Mouse (Mus musculus) lung, postnatal 10 days (tissue): ENCODE data around the gene Tigar.

Experiments used
- DNase-seq: peaks from one replicate; pipeline ENCODE4 v3.0.0; 2021

The Tigar gene

DNA sequence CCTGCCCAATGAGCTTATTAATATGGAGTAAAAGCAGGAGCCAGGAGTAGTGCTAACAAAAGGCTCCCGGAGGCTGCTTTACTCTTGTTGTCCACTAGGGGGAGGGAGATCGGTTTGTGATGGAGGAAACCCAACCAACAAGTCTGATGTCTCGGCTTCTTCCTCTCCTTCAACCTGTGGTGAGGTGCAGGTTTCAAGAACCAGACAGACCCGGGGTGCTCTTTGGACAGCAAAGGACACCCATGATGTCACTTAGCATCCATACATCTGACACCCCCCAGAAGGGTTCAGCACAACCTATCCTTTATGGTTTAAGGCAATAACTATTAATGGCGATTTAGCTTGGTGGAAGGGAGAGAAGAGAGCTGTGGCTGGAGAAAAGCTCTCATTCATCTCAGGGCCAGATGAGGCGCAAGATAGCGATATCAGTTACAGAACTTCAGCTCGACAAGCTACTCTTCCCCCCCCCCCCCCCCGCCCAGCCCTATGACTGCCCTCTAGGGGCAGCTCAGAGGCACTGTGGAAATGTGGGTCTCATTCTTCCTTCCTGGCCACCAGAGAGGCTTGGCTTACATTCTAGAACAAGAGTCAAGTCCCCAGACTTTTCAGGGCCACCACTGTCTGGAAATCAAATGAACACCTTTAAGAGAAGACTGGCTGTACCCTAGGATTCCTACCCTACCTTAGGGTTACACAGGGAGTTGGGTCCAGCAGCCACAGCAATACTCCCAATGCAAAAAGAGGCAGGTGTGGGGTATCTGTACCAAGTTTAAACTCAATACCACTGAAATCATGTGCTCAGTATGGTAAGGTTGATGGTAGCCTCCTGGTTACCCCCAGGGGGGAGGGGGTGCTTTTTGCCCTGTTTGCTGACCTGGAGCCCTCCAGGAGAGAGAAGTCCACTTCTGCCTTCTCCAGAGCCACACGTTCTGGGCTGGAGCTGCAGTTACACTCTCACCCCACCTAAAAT lies 33.1 kb upstream of the Tigar start:
- peak; percentile 77 for DNase-seq

DNA sequence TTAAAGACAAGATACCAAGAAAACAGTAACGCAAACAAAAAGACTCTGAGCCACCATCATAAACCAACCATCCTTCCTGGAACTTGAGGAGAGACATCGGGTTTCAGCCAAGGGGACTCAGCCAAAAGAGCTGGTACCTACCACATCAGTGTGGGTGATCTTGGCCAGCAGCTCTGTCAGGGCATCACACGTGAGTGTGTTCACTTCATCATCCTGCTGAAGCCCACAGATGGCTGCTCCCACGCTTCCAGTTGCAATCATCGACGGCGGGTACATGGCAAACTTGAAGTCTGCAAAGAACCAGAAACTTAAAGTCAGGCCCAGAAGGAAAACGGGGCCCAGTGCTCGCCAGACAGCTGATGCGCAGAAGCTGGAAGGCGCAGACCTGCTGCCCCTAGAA lies 29.6 kb upstream of the Tigar start:
- DNase-seq, result no peak

DNA sequence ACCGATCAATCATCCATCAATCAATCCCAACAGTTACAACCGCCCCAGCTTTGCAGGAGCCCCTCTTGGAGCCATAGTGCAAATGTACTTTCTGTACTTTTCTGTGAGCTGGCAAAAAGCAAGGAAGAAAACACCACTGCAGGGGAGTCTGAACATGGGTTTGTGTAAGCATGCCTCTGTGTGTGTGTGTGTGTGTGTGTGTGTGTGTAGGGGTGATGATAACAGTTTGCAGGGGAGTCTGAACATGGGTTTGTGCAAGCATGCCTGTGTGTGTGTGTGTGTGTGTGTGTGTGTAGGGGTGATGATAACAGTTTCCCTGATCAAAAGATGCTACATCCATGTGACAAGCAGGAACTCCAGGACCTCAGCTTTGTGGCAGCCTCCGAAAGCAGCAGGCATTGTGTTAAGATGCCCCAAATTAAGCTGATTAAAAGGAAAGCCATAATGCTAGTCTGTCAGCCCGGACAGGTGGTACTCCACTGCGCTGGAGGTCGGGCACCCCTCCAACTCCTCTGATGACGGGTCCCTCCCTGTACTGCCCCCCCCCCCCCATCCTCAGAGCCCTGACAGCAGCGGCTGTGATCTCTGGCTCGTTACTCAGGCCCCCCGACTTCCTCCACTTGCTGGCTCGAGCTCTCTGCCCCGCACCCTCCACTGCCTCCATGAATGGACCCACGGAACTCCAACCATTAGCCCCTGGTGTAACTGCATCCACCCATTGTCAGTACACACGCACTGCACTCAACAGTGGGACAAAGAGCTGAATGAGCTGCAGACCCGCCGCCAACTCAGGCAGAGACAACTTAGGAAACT lies 24.3 kb upstream of the Tigar start:
- no peak for DNase-seq

DNA sequence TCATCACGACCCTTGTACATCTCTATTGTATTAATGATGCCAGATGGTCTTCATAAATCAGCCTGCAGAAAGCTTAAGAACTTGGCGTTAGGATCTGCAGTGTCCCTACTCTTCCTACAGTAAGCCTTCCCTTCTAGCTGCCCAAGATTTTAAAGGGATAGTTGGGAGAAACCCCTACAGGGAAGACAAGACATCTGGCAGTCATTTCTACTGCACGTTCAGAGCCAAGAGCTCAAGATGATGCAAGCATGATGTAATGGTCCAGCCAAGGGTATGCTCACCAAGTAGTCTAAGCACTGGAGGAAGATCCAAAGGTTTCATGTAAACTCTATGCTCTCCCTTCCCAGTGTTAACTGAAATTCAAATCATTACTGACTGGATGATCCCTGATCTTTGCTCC lies 23.4 kb upstream of the Tigar start:
- peak; percentile 28 for DNase-seq

DNA sequence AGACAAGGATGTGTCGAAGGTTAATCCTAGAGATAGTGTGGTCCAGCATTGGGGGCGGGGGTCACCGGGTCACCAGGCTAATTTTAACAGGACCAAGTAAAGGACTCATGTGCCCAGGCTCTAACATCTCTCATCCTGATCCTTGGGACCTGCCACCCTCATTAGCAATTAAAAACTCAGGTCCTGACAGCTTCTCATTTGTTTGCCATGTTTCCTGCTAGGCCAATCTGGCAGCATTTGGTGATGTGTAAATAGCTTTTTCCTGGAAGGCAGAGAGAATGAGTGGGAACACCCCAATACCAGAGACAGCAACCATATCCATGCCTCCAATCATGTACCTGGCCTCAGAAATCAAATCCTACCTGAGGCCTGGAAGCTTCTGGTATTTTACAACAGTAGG lies 22.6 kb upstream of the Tigar start:
- DNase-seq, result no peak

DNA sequence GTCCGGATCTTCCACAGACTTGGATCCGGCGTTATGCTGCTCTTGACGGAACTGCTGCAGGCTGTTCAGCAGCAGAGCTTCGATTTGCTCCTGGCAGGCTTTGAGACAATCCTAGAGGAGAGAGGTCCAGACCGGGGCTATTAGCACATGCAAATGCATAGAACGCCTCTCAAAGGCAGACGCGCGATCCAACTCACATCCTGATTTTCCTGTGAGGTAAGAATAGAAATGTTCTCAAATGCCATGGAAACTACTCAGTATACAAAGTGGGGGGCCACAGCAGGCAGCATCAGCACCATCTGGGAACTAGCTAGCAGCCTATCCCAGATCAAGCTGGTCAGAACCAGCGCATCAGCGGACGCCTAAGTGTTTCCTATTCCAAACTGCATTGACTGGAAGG lies 21.0 kb upstream of the Tigar start:
- no peak for DNase-seq

DNA sequence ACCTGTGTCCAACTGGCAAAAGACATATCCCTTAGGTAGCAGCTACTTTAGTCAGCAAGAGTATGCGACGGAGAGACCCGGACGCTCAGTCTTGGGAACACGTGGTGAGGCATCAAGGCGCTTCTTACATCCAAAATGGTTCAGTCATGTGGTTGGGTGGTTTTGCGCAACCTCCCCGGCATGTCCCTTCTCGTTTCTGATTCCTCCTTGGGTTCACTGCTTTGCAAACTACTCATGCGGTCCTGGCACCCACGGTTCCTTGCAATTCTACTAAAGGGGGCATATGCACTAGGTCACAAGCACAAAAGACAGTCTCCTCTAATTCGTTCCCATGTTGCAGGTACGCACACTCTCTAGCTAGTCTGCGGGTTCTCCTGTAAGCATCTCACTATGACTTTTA lies 20.3 kb upstream of the Tigar start:
- DNase-seq, result no peak

DNA sequence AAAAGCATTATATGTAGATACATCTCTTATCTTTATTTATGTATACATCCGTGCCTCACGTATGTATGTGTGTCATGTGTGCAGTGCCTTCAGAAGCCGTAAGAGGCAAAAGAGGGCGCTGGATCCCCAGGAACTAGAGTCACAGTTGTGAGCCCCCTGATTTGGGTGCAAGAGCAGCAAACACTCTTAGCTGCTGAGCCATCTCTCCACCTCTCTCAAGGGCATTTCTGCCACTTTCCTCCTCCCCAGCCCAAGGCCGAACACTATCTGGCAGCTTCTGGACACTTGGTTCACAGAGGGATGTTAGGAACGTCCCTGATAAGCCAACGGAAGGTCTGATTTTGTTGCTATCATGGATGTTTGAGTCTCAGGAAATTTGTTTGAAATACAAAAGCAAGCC lies 14.1 kb upstream of the Tigar start:
- no peak for DNase-seq

DNA sequence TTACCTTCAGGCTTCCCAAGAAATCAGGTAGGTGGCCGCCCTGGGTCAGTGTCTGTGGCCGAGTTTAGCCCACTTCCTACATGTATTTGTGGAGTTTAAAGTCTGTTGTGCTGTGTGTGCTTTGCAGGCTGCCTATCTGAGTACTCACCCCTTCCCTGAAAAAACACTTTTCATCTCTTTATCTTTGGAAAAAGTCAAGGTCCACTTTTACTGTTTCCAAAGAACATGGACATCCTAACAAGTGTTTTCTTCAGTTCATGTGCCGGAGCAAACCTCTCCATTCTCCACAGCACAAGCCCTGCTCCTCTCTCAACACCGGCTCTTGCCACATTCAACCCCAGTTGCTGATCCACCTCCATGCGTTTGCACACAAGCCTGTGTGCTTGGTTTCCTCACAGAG lies 13.6 kb upstream of the Tigar start:
- no peak for DNase-seq

DNA sequence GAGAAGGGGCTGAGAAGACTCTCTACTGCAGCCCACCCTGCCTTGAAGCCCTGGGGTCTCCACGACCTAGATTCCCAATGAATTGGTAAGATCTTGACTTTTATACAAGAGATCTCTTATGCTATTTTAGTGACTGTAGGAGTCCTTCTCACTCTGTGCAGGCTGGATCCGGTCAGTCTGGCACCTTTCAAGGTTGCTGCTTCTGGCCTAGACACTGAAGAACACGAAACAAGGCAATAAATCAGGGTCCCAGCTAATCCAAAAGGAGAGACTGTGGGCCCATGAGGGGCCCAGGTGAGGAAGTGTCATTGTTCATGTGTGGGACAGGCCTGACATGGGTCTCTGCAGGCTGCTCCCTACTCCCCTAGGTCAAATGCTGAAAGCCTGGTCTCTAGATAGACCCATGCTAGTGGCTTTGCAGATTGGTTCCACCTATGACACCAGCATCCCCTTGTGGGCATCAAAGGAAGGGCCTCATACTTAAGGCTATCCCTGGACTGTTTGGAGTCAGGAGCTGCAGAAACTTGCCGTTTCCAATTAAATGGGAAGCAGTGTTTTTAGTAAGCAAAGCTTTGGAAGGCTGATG lies 13.0 kb upstream of the Tigar start:
- peak; percentile 19 for DNase-seq

DNA sequence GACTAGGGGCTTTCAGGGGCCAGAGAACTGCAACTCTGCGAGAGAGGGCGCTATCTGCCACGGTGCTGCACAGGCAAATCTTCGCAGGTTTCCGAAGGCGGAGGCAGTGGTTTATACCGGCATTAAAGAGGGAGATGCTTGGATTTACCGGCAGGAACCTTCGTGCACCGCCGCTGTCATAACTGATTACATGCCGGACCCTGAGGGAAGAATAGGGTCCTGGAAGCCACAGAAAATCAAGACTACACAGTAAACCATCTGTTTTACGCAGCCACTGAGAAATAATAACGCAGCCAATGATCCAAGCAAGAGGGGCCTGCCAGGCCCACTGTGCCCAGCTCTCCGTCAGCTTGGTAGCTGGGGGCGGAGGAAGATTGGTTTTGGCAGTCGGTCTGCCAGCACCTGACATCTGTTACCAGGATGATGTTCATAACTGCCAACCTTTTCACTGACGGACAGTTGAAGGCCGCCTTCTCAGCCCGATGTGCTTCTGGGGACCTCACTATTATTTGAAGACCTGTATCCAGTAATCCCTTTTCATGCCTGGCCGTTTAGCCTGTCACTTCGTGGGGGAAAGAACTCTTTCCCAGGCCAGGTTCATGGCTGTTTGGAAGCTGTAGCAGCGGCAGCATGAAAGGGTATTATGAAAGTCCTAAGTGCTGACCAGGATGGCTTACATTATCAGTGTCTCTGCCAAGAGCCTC lies 5.5 kb upstream of the Tigar start:
- no peak for DNase-seq

DNA sequence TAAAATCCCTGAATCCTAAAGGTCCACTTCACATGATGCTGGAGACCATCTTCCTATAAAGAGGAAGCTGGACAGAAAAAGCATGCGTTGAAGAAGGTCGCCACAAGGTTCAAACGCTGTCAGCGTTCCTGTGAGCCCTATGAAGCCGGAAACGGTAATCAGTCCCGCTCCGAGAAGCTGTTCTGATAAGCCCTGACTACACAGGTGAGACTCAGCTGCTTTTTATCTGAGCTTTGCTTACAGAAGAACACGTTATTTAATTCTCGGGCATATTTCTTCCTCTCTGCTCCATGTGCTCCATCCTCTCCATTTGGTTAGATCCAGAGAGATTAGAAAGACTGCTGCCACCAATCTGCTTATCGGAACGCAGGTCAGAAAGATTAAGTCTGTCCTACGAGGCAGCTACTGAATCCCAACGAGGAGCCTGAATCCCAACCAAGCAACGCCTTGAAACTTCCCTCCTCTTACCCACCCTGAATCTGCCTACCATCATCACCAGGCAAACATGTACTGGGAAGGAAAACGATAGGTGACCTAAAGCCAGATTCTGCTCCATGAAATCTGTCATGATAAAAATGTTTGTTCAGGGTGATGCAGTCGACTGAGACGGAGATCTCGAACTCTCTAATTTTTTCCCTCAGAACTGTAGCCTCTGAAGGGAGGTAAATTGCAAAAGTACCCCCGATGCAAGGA lies 843 bp downstream of the Tigar start:
- DNase-seq, result no peak

DNA sequence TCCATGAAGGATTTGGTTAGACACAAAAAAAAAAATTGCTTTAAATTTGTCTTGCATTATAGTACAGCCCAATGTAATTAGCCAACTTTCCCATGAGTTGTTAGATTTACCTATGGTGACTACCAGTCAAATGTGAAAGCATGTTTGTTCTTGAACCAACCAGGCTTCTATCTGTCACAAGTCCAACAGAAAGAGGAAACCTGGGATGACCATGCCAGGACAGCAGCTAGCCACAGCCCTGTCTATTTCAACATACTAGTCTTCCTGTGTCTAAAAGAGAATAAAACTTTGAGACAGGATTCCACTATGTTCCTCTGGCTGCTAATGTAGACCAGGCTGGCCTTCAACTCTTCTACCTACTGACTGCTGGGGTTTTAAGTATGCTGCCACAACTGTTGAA lies 1.9 kb downstream of the Tigar start:
- no peak for DNase-seq

DNA sequence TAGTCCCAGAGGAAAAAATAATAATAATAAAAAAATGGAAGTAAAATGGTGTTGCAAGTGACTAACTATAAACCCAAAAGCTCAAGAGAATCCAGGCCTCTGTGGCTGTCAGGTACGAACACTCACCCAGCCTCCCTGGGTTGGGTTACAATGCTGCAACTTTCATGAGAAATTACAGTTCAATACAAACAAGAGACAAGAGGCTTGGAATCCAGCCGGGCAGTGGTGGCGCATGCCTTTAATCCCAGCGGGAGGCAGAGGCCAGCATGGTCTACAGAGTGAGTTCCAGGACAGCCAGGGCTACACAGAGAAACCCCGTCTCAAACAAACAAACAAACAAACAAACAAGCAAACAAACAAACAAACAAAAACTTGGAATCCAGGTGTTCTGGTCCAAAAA lies 2.6 kb downstream of the Tigar start:
- no peak for DNase-seq

DNA sequence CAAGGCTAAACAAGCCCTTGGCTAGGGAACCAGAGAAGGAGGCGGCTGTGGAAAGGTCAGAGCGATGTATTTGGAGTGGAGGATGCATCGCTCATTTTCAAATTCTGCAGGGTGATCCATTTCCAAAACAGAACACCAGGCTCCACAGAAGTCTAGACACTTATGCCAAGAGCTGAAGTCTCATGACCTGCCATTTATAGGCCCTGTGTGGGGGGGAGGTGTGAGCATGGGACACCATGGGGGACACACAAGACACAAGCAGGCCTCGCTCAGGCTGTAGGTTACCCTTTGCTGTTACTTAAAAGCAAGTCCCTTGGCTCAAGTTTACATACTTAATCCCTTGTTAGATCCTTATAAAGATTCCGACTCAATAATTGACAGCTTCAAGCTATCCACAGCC lies 3.2 kb downstream of the Tigar start:
- no peak for DNase-seq

DNA sequence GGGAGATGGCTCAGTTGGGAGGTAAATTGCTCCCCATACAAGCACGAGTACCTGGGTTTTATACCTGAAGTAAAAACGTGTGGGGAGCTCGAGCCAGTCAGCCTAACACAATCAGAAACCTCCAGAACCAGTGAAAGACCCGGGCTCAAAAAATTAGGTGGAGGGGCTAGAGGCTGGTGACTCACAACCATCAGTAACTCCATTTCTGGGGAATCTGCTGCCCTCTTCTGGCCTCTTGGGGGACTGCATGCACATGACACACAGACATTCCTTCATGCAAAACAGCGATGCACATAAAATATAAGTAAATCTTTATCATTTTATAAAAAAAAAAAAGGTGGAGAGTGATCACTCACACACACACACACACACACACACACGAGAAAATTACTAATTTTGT lies 4.2 kb downstream of the Tigar start:
- DNase-seq, result peak; percentile 36

DNA sequence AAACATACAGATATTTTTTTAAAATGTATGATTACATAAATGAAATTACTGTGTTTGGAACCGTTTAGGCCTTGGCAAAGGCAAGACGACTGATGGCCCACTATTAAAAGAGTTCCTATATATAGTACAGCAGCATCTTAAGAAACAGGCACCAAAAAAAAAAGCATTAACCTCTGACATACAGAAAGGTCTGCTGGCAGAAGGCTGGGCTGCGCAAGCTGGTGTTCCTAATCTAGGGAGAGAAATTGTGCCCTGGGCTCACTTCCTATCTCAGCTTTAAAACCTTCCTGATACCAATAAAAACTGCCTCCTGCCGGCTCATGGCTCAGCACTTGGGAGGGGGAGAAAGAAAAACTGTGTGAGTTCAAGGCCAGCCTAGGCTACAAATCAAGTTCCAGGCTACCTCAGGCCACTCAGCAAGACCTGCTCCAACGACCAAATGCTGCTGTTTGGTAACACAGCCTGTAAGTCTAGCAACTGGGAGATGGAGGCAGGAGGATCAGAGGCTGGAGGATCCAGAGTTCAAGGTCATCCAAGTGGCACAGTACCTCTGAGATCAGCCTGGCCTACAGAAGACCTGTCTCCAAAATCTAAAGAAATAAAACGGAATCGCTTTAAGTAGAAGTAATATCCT lies 4.8 kb downstream of the Tigar start:
- DNase-seq, result no peak

DNA sequence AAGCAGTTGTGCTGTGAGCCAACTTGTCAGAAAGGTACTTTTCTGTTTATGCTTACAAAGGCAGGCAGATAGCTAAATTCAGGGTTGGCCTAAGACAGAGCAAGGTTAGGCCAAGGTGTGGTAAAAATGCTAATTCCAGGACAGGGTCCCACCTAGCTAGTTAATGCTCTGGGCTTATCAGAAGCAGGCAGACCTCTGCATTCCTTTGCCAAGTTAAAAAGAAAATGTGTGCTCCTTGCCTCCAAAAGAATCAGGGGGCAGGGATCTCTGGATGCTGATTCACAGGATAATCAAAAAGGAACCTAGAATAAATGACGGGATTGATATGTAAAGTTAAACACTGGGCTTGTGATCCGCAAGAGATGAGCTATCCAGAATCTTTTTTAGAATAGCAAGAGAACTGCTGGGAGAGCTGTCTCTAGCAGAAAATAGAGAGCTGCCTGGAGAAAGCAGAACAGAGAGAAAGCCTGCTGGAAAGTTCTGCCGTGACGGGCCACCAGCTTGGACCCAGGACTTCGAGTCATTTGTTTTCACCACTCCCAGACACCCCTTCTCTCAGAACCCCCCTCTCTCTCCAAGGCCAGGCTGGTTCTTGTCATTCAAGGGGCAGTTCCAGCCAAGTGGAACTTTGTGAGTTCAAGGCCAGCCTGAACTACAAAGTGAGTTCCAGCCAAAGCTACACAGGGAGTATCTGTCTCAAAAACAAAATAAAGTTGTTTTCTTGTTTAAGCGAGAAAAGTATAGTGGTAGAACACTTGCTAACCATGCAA lies 5.7 kb downstream of the Tigar start:
- no peak for DNase-seq

DNA sequence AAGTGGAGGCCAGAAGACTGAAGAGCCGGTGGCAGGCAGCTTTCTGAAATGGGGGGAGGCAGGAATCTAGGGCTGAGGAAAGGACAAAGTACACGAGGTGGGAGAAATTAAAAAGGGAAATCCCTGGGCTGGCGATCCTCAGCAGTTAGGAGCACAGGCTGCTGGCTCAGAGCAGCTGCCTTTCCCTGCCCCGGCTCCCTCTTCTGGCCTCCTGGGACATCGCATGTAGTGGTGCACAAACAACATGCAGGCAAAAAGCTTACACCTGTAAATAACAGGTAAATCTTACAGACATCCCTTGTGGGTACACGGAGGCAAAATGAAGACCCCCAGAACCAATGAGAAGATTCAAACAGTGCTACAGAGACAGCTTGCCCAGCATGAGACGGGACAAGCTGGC lies 14.8 kb downstream of the Tigar start:
- DNase-seq, result peak; percentile 24

DNA sequence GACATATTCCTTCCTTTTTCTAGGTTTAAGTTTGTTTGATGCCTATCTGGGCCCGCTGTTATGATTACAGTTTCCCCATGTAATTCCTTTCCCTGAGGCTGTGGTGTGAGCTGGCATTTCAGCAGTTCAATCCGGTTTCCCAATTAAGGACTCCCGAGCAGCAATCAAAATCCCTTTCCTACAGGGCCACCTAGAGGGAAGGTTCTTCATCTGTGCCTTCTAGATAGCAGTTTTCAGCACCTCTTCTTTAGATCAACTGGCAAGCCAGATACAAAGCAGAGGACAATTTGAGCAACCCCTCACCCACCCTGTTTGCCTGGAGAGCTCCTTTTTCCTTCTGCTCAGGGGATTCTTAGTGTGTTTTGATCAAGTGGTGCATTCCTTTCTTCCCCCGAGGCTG lies 22.6 kb downstream of the Tigar start:
- peak; percentile 68 for DNase-seq

DNA sequence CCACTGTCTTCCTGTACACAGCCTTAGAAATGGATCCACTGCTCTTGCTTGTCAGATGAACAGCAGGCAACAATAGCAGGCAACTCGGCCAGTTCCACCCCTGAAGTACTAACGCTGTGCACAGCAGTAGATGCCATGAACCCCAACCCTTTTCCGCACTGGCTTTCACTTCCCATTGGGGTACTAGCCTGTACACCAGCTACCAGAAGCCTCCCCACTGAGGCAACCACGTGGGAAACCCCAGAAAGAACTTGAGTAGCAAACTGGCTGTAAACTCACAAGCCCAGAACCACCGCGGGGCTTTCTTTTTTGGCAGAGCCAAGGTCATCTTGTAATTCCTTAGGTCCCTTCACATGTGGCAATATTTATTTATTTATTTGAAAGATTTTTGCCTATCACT lies 27.5 kb downstream of the Tigar start:
- DNase-seq, result no peak
